Mouse (Mus musculus): Measurements from ENCODE around the gene Ccdc141. TPM values are rescaled to one million over a fixed set of nuclear protein-coding genes. Genes with fewer than 3 reads are reported as not detected.

Ccdc141 gene
- polyA plus RNA-seq, 1 experiment from 2014 or later: 8.4 TPM

GRCm38 (mm10) chr2:77186912-77187311 lies 16.5 kb upstream of the Ccdc141 start:
- no peak for TF ChIP-seq CTCF (IDR thresholded peaks at IDR 0.05; ENCODE audit: low read depth)
- 78% methylated on average over 8 of the region's 8 CpGs for WGBS
- Histone ChIP-seq H3K27me3 (ENCODE audit: insufficient read depth, low read length) (no peaks in the 10 kb centered on the region), H3K9ac (no peak overlapping the region), H3K9me3 (ENCODE audit: low read depth, low read length) (no peaks in the 10 kb centered on the region), H3K4me3 (ENCODE audit: low read depth, low read length) (no peak overlapping the region), H3K27ac (ENCODE audit: low read depth) (no peak overlapping the region), H3K4me2 (no peak overlapping the region), H3K36me3 (ENCODE audit: insufficient read depth) (peaks cover 50% of the 10 kb centered on the region), H3K4me1 (ENCODE audit: insufficient read depth) (0 out of 2 replicates have a peak, but pooled peaks cover 4% of the 10 kb centered on the region)
- ATAC-seq (ENCODE audit: insufficient read depth): no peak
- no peak for DNase-seq

DNA sequence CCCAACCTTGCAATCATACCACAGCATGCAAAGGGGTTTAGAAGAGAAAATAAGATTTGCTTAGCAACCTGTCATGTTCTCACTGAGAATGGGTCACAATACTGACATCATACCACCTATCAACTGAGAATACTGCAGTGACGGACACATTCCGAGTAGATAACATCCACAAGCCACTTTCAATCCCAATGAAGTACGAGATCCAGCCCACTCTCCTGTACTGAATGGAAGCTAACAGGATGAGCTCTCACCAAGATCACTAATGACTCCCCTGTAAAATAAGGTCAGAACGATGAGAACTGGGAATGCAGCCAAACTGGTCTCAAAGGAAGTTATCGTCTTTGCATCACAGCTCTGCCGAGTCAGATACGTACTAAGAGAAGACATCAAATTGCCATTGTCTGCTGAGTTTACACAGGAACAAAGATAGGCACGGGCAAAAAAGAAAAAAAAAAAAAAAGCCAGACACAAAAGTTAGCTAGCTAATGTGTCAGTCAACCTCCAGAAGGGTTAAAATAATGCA lies 13.7 kb upstream of the Ccdc141 start:
- Histone ChIP-seq H3K4me2 (no peak overlapping the region), H3K4me1 (ENCODE audit: insufficient read depth) (0 out of 2 replicates have a peak, but pooled peaks cover 4% of the 10 kb centered on the region), H3K36me3 (ENCODE audit: insufficient read depth) (peaks cover 28% of the 10 kb centered on the region; the same call in 1 of the 2 replicates), H3K4me3 (ENCODE audit: low read depth, low read length) (no peak overlapping the region), H3K9ac (no peak overlapping the region), H3K27ac (ENCODE audit: low read depth) (no peak overlapping the region), H3K27me3 (ENCODE audit: insufficient read depth, low read length) (no peaks in the 10 kb centered on the region), H3K9me3 (ENCODE audit: low read depth, low read length) (no peaks in the 10 kb centered on the region)
- 43% methylated on average over 8 of the region's 8 CpGs for WGBS
- no peak for ATAC-seq (ENCODE audit: insufficient read depth)
- TF ChIP-seq CTCF (IDR thresholded peaks at IDR 0.05; ENCODE audit: low read depth): no peak
- peak; percentile 49 for DNase-seq

GRCm38 (mm10) chr2:77183646-77184045 lies 13.2 kb upstream of the Ccdc141 start:
- Histone ChIP-seq H3K27ac (ENCODE audit: low read depth) (no peak overlapping the region), H3K4me2 (no peak overlapping the region), H3K36me3 (ENCODE audit: insufficient read depth) (peaks cover 28% of the 10 kb centered on the region; the same call in 1 of the 2 replicates), H3K9me3 (ENCODE audit: low read depth, low read length) (no peaks in the 10 kb centered on the region), H3K9ac (no peak overlapping the region), H3K4me1 (ENCODE audit: insufficient read depth) (0 out of 2 replicates have a peak, but pooled peaks cover 4% of the 10 kb centered on the region), H3K27me3 (ENCODE audit: insufficient read depth, low read length) (no peaks in the 10 kb centered on the region), H3K4me3 (ENCODE audit: low read depth, low read length) (no peak overlapping the region)
- ATAC-seq (ENCODE audit: insufficient read depth) (no peak), DNase-seq (no peak)
- TF ChIP-seq CTCF (IDR thresholded peaks at IDR 0.05; ENCODE audit: low read depth): no peak
- WGBS: 74% methylated on average over 2 of the region's 2 CpGs

DNA sequence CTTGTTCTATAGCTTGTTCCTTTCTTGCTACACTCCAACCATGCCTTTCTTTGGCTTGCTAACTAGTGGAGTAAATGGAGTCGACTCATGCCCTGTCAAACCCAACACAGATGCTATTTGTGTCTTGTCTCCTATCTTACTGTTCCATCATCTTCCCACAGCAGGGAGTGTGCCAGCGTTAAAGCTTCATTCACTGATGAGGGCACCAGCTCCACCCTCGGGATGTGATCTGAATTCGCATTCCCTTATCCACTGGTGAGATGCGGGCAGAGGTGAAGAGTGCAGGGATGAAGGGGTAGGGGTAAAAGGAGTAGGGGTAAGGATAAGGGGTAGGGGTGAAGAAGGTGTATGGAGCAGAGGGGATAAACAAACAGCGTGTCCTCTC lies 12.6 kb upstream of the Ccdc141 start:
- no peak for TF ChIP-seq CTCF (IDR thresholded peaks at IDR 0.05; ENCODE audit: low read depth)
- Histone ChIP-seq H3K36me3 (ENCODE audit: insufficient read depth) (peaks cover 22% of the 10 kb centered on the region; the same call in 1 of the 2 replicates), H3K27ac (ENCODE audit: low read depth) (peak overlapping the region; percentile 54; the same call in 1 of the 2 replicates), H3K4me1 (ENCODE audit: insufficient read depth) (0 out of 2 replicates have a peak, but pooled peaks cover 4% of the 10 kb centered on the region), H3K9ac (no peak overlapping the region), H3K4me2 (no peak overlapping the region), H3K27me3 (ENCODE audit: insufficient read depth, low read length) (no peaks in the 10 kb centered on the region), H3K4me3 (ENCODE audit: low read depth, low read length) (no peak overlapping the region), H3K9me3 (ENCODE audit: low read depth, low read length) (no peaks in the 10 kb centered on the region)
- DNase-seq (no peak), ATAC-seq (ENCODE audit: insufficient read depth) (no peak)
- WGBS: 74% methylated on average over 6 of the region's 6 CpGs

- H3K9me3 ChIP-seq (ENCODE audit: low read depth, low read length): no peaks in the 10 kb centered on the region
- peaks cover 16% of the 10 kb centered on the region; the same call in 1 of the 2 replicates for H3K36me3 ChIP-seq (ENCODE audit: insufficient read depth)
- no peak overlapping the region for H3K4me2 ChIP-seq
- no peaks in the 10 kb centered on the region for H3K27me3 ChIP-seq (ENCODE audit: insufficient read depth, low read length)
- peak overlapping the region; percentile 54; the same call in 1 of the 2 replicates for H3K27ac ChIP-seq (ENCODE audit: low read depth)
- no peak for TF ChIP-seq CTCF (IDR thresholded peaks at IDR 0.05; ENCODE audit: low read depth)
- no peak for ATAC-seq (ENCODE audit: insufficient read depth)
- DNase-seq: peak; percentile 9
- H3K9ac ChIP-seq: no peak overlapping the region
- H3K4me3 ChIP-seq (ENCODE audit: low read depth, low read length): no peak overlapping the region
- 42% methylated on average over 4 of the region's 4 CpGs for WGBS
- H3K4me1 ChIP-seq (ENCODE audit: insufficient read depth): 0 out of 2 replicates have a peak, but pooled peaks cover 4% of the 10 kb centered on the region
Observed at GRCm38 (mm10) chr2:77182271-77182995, 12.0 kb upstream of the Ccdc141 start.

DNA sequence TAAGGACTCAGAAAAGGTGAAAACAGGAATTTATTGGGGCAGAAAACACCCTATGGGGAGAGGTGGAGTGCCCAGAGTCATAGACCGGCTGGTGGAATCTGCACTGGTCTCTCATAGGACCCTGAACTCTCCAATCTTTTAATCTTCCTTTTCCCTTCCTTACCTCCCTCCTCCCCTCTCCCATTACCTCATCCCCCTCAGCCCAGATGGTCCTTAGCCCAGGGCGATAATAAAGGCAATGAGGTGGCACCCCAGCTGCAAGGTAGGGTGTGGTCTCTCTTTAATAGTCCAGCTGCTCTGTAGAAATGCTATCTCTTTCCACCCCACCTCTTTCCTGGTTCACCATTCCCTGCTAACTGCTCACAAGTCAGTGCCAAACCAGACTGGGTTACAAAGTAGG lies 7.0 kb upstream of the Ccdc141 start:
- no peak overlapping the region for H3K27ac ChIP-seq (ENCODE audit: low read depth)

DNA sequence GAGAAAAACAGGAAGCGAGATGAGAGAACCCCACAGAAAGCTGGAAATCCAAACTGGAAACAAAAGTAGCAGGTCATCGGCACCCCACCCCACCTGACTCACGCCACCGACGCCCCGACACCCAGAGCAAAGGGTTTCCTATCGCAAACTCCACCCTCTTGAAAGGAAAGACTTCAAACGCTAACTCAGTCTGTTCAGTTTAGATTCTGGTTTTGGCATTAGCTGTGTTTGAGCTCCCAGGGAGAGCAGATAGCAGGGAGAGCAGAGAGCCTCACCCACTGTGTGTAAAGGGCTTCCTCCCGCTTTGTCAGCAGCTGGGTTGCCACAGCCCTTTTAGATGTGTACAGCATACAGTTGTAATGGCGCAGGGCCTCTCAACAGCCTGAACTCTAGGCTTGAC lies 6.0 kb upstream of the Ccdc141 start:
- 23% methylated on average over 10 of the region's 10 CpGs for WGBS
- Histone ChIP-seq H3K36me3 (ENCODE audit: insufficient read depth) (no peaks in the 10 kb centered on the region), H3K4me2 (peak overlapping the region; percentile 29), H3K27me3 (ENCODE audit: insufficient read depth, low read length) (no peaks in the 10 kb centered on the region), H3K9me3 (ENCODE audit: low read depth, low read length) (no peaks in the 10 kb centered on the region), H3K9ac (no peak overlapping the region), H3K4me1 (ENCODE audit: insufficient read depth) (peaks cover 8% of the 10 kb centered on the region; the same call in 1 of the 2 replicates), H3K4me3 (ENCODE audit: low read depth, low read length) (no peak overlapping the region), H3K27ac (ENCODE audit: low read depth) (0 out of 2 replicates have a peak overlapping the region, but pooled peaks have one; percentile 2)
- TF ChIP-seq CTCF (IDR thresholded peaks at IDR 0.05; ENCODE audit: low read depth): no peak
- DNase-seq: peak; percentile 41
- peak; percentile 45; the same call in 1 of the 2 replicates for ATAC-seq (ENCODE audit: insufficient read depth)

More for the DNA sequence above, 7.0 kb upstream of the Ccdc141 start:
- H3K4me1 ChIP-seq (ENCODE audit: insufficient read depth): peaks cover 7% of the 10 kb centered on the region; the same call in 1 of the 2 replicates
- DNase-seq: no peak
- WGBS: 76% methylated on average over 2 of the region's 2 CpGs
- no peak overlapping the region for H3K4me3 ChIP-seq (ENCODE audit: low read depth, low read length)
- no peak overlapping the region for H3K9ac ChIP-seq
- TF ChIP-seq CTCF (IDR thresholded peaks at IDR 0.05; ENCODE audit: low read depth): no peak
- H3K4me2 ChIP-seq: no peak overlapping the region
- no peak for ATAC-seq (ENCODE audit: insufficient read depth)
- no peaks in the 10 kb centered on the region for H3K27me3 ChIP-seq (ENCODE audit: insufficient read depth, low read length)
- H3K9me3 ChIP-seq (ENCODE audit: low read depth, low read length): no peaks in the 10 kb centered on the region
- no peaks in the 10 kb centered on the region for H3K36me3 ChIP-seq (ENCODE audit: insufficient read depth)
